Mouse (Mus musculus): Measurements from ENCODE around the gene Twnk.

DNA sequence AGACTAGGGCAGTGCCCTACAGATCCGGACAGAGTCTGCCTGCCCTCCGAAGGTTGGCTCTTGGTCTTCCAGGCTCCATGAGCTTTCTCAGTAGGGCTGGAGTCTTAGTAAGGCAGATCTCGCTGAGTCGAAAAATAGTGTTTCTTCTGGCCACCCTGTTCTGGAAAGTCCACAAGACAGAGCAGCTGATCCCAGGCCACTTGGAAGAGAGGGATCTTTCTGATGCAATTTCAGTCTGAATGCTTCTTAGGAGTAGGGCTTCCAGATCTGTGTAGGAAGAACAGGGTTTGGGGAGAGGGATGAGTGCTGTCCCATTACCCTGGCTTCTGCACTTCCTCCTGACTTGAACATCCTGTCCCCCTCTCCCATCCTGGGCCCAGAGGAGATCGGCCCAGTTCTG is 40.2 kb downstream of the Twnk start, which contains the start of gene Pdzd7:
- TF ChIP-seq CTCF (conservative IDR thresholded peaks at IDR 0.05; ENCODE audit: insufficient read depth, insufficient read length, low read depth, low read length), result no peak
- no peak for TF ChIP-seq POLR2A (IDR thresholded peaks at IDR 0.05; ENCODE audit: low read depth, low read length)
